Mouse (Mus musculus) c-Kit-negative CD71-positive TER-119-positive erythroid progenitor cells, embryonic 14.5 days (primary cell): ENCODE data around the gene Tmem91.
A peak's percentile ranks its signal among the peaks of the same experiment; 100 is the strongest.
"Not testable (repeated sequence)": the region's sequence is repeated elsewhere in the genome, so short reads cannot be mapped to it uniquely, and the experiment has no call there.

Experiments used
- DNase-seq: peaks from one replicate; pipeline ENCODE4 v3.0.0-alpha.2; 2013; ENCODE audit warnings: low read depth, low spot score

The Tmem91 gene

DNA sequence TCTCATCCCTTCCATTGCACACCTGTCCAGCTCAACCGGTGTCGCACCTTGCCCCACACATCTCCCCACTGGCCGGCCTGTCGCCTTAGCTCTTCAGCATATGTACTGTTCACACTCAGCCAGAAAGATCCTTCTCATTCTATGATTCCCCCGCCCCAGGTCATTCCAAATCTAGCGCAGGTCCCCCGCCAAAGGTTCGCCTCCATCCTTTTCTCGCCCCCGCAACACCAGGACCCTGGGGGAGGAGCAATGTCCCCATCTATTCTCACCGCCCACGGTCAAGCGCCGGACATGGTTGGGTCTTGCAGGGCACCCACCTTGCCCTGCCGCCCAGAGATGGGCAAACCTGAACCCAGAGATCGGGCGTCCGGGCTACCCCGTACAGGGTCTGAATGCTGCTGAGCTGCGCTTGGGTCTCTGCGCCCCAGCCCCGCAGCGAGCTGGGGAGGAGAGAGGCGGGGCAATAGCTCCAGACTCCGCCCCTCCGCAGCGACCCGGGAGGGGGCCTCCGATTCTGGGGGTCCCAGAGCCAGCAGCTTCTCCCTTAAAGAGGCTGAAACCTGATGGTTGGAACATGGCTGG lies at the start of gene Tmem91:
Tmem91 (minus strand) TSS at position 448 of the 582 bp plus-strand sequence.
- DNase-seq = no peak

DNA sequence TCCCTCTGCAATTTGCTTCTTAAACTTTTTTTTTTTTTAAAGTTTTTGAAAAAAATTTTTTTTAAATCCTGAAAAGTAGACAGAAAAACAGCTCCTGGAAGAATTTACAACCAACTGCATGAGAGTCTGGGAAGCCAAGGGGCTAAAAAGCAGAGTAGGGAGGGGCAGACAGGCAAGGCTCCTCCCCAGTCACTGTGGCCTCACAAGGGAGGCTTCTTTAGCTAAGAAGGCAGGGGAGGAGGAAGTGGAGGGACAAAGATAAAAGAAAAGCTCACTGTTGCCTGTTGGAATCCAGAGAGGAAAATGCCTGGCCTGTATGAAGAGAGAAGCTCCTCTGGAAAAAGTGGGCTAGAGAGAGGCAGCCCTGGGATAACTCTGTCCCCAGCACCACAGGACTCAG lies 46.8 kb upstream of the Tmem91 start:
- not testable (repeated sequence) for DNase-seq

DNA sequence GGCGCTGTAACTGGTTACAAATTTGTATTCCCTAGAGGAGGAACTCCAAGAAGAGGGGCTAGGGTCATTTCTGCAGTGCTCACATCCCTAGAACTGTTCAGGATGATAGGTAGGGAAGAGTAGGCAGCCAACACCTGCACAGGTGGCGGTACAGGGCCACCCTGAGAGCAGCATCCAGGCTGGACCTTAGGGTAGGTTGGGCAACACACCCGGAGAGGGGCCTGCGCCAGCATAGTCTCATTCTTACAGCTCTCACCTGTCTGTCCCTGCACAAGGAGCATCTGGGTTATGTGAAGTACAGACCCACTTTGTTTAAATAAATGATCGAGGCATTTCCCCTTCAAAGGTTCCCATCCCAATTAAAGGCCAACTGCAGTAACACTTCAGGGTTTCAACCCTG lies 45.8 kb upstream of the Tmem91 start:
- no peak for DNase-seq

DNA sequence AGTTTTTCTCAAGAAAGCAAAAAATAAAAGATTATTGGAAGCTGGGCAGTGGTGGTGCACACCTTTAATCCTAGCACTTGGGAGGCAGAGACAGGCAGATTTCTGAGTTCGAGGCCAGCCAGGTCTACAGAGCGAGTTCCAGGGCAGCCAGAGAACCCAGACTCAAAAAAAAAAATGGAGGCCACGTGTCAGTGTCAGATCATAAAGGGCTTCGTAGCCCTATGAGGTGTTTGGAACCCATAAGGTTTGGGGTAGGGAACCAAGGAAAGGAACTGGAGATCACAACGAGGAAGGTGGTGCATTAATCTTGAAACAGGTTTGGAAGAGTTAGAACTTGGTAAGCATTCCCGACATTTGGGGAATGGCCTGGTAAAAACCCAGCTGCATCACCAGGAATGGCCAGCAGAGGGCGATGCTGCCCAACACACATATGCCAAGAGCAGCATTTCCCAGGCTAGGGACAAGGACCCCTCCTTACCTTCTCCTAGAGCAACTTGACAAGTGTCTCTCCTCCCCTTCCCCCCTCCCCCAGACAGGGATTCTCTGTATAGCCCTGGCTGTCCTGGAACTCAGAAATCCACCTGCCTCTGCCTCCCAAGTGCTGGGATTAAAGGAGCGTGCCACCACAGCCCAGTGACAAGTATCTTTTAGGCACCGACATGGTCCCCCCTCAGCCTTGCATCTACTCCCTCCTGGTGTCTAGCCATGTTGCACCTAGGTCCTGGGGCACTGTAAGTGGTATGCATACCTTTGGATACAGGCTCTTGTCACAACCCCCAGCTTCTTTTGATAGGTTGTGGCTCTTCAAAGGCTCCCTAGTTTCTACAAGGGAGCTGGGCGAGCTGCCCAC lies 45.0 kb upstream of the Tmem91 start:
- DNase-seq = peak; percentile 65

DNA sequence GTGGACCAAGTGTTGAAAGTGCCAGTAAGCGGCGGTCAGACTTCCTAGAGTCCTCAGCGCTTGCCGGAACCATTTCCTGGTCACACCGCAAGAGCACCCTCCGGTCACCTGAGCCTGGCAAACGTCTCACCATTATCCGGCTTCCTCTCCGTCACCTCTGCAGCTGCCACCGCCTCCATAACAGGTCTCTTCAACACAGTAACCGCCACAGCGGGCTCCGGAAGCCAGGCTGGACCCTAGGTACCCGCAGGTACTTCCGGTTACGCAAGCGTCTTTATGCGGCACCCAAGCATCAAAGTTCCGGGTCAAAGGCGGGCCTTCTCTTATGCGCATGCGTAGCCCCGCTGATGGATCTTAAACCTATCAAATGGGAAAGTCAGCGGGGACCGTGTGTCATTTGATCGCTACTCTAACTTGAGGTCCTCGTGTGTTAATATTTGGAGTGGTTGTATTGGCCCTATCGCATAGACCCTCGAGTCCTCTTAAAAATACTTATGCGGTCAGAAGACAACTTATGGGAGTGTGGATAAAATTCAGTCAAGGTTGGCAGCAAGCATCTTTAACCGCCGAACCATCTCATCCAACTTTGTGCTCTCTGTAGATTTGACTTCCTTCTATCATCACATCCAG lies 43.9 kb upstream of the Tmem91 start, which contains the start of gene Ccdc97:
Ccdc97 (minus strand) TSS at position 301 of the 630 bp plus-strand sequence.
- DNase-seq = peak; percentile 94

DNA sequence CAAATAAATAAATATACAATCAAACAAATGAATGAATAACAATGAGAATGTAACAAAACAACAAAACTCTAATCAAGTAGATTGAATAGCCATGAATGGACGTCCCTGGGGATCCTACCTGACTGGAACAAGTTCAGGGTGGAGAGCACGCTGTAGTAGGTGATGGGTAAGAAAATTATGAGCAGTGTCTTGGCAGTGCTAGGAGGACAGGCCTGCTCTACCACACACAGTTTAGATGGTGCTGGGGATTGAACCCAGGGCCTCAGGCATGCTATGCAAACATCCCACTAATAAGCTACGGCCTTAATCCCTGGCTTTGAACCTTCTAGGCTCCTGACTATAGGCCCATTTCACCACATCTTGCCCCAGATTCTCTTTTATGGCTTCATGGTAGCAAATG lies 42.5 kb upstream of the Tmem91 start:
- no peak for DNase-seq

DNA sequence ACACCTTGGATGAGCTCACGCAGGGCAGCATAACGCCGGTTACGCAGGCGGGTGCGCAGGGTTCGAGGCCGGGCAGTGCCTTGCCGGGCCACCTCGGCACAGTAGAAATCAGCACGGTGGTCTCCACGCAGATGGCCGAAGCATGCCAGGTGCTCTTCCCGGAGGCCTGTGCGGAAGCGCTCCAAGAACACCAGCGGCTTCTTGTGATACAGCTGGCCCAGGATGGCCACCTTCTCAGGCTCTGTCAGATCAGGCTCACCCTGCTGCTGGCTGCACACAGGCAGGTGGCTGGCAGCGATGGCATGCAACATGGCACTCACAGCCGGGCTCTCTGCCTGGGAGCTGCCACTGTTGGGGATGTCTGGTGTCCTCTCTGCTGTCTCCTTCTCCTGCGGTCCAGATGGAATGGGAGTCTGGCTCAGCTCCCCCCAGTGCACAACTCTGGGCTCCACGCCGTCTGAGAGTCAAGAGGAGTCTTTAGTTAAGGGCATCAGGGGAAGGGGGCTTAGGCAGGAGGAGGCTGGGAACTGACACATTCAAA lies 40.8 kb upstream of the Tmem91 start:
- DNase-seq = no peak

DNA sequence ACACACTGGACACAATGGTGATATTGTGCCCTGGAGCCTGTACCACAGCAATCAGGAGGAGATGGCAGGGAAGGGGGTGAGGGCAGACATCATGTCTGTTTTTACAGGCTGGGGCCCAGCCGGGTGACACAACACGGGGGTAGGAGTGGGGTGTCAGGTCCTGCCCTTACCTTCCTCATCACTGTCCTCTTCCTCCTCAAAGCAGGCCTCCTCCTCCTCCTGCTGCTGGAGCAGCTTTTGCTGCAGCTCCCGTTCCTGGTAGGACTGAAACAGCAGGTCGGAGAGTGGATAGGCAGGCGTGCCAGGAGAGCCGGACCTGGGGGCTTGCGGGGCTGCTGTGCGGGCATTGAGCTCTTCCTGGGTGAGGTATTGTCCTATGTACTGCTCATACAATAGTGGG lies 39.6 kb upstream of the Tmem91 start:
- DNase-seq = no peak

DNA sequence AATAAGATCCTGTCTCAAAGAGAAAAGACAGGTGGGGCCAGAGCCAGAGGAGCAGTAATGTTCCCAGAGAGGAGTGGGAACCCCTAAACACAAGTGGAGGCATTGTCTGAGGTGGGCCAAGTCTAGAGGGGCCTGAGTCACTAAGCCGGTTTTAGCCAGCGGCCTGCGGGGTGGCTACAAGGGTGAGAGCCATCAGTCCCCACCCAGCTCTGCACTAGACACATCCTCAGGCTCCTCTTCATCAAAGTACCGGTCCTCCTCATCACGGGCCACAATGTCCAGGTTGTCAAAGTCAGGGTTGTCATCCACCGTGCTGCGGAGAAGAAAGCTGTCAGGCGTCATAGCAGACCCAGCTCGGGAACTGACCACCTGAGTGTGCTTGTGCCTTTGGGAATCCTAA lies 37.8 kb upstream of the Tmem91 start:
- DNase-seq = no peak

DNA sequence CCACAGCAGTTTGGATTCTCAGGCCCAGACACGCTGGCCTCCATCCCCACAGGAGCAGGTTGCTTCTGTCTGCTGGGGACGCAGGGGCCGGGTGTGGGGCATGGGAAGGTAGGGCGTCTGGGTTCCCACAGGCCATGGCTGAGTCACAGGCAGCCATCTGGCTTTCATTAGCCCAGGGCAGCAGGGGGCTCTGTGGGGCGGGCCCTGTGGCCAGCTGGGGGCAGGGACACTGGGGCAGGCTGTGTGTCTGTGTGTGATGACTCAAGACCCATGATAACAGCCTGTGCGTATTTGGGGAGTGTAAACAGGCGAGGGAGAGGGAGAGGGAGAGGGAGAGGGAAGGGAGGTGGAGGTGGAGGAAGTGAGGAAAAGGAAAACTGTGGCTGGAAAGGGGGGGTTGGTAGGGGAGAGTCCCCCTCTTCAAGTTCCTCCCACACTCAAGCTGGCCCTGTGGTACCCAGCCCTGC lies 36.8 kb upstream of the Tmem91 start:
- DNase-seq = no peak

DNA sequence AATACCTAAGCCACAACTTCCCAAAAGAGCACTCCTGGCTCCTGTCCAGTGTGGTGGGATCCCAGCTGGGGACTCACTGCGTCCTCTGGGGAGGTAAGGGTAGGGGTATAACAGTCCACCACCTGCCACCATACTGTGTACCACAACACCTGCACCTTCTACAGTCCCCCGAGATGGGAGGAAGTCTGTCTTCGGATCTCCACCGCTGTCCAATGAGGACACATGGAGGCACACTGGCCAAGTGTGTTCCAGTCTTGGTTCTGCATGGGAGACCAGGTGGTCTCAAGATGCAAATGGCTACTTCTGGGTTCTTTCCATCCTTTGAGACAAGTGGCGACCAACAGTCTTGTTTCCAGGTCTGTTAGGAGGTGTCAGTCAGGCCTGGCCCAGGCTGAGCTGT lies 36.2 kb upstream of the Tmem91 start:
- no peak for DNase-seq

DNA sequence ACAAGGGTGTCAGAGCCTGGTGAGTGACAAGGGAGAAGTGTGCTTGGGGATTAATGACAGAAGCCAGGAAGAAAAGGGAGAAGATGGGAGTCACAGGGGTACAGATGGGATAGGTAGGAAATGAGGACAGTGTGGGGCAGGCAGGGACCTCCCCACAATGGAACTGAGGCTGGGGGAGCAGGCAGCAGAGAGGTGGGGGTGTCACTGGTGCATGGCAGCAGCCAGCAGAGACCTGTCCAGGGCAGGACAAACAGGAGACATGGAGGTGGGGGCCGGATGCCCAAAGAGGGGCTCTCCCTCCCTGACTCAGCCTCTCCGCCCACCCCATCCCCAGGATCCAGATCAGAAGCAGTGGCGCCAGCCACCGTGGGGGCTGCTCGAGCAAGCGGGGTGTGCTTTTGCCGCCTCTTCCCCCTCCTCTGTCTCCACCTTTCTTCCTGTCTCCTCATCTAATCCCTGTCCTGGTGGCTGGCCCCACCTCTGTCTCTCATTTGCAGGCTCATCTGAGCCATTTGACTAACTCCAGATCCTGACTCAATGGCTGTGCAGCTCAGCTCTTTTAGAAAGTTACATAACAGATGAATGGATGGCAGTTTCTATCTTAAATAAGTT lies 35.7 kb upstream of the Tmem91 start:
- DNase-seq = no peak

DNA sequence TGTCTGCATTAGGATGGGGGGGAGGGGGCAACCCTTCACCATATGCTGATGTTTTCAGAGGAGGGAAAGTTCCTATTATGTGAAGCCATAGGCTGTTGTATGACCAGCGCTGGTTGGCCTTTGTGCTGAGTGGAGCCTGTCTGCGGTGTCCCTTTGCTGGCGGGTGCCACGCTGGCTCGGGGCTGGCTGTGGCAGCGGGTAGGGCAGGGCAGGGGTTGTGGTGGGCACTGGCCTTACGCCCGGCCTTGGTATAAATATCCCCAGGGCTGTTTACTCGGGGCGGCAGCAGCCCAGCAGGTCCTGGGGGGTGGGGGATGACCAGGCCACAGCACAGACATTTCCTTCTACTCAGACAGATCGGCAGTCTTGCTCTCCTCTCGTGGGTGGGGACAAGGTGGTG lies 35.0 kb upstream of the Tmem91 start:
- DNase-seq = no peak

DNA sequence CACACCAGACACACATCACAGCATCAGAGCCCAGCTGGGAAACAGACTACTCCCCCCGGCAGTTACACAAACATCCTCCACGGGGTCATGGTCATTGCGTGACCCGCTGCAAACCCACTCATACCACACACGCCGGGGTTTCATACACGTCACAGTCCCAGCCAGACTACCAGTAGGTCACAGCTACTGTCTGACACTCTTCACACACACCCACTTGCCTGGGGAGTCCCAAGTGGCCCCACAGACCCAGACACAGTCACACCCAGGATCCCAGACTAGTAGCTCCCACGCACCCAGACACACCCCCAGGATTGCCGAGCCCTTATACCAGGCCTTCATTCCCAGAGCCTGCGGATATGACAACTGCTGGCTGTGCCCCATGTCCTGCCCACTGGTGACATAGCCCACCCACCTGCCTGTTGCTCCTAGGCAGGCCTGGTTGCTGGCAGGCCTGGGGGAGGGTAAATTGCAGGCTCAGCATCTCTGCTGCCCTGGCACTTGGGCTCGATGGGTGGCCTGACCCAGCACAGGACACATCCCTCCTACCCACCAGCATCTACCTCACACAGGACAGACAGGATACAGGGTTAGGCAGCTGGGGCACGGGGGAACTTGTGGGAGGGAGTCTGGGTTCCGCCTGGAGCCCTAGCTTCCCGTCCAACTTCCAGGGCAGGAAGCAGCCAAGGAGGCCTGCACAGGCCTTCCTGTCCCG lies 32.8 kb upstream of the Tmem91 start:
- DNase-seq = no peak

DNA sequence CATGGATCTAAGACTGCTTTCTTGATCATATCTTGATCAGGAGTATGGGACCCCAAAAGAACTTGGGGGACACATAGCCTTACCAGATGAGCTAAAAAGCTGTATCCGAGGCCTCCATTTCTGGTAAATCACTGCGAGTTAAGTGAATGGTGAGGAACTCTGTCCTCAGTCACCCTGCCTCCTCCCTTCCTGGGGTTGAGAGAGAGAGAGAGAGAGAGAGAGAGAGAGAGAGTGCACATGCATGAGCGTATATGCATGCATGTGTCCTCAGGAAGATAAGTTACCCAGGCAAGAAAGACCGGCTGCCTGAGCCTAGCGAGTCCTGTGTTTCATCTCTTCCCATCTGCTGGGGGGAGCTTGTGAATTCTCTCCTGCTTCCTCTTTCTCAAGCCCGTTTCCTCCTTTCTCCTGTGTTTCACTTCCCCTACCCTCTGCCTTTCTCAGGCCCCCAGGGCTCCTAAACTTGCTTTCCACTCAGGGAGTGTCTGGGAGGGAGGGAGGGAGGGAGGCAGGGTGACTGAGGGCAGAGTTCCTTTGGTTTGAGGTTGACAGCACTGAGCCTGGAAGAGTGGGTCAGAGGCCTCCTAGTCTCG lies 31.7 kb upstream of the Tmem91 start:
- DNase-seq = no peak

DNA sequence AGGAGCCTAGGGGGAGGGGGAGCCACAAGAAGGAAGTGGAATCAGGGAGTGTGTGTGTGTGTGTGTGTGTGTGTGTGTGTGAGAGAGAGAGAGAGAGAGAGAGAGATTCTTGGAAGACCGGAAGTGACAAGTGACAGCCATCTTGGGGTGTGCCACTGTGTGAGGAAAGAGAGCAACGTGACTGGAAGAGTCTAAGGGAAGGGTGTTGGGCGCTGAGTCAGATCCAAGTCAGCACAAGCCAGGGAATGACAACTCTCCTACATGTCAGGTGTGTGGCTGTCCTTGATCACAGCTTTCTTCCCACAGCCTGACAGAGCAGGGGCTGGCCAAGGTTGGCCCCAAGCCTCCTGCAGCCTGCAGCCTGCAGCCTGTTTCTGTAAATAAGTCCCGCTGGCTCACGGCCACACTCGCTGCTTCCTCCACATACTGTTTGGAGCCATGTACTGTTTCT lies 30.9 kb upstream of the Tmem91 start:
- no peak for DNase-seq

DNA sequence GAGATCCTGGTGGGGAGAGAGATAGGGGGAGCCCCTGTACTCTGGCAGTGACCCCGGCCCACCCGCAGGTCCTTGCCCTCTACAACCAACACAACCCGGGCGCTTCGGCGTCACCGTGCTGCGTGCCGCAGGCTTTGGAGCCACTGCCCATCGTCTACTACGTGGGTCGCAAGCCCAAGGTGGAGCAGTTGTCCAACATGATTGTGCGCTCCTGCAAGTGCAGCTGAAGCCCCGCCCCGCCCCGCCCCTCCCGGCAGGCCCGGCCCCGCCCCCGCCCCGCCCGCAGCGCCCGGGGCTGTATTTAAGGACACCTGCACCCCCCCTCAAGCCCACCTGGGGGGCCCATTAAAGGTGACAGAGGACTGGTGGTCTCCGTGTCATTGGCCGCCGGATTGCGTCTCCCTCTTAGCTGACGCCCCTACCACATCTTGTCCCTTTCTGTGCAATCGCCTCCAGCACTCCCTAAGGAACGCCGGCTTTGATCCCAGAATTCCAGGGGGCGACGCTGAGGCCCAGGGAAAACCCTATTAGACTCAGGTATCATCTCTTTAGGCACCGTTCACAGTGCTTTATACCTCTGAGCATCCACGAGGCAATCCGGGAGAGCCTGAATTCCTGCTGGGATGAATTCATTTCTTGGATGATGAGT lies 29.9 kb upstream of the Tmem91 start:
- no peak for DNase-seq

DNA sequence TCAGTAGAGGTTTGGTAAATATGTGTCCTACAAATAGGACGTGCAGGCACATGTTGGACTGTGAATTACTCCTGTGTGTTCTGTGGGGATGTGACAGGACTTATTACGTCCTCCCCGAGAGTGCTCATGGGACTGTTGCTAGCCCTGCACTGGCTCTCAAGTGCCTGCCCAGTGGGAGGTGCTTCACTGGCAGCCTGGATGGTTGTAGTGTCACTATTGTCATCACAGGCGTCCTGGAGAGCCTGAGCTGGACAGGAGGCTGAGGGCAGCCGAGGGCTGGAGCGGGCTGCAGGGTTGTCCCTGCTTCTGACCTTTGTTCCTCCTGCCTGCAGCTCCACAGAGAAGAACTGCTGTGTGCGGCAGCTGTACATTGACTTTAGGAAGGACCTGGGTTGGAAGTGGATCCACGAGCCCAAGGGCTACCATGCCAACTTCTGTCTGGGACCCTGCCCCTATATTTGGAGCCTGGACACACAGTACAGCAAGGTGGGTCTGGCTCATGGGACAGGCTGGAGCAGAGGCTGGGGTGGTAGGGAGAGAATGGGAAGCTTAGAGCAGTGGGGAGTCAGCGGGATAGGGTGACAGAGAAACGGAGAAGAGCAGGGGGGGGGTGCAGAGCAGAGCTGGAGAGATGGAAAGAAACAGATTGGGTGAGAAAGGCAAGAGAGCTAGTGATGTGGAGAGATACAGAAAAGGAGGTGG lies 29.0 kb upstream of the Tmem91 start:
- no peak for DNase-seq

DNA sequence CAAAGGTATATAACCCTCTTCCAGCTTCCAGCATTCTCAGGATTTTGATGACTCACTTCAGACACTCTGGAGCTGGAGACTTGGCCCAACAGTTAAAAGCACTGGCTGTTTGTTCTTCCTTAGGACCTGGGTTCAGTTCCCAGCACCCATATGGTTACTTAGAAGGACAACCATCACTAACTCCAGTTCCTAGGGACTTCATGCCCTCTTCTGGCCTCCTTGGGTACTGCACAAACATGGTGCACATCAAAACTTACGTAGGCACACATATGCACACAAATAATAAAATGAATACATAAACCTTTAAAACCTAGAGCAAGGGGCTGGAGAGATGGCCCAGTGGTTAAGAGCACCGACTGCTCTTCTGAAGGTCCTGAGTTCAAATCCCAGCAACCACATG lies 27.4 kb upstream of the Tmem91 start:
- DNase-seq = no peak

DNA sequence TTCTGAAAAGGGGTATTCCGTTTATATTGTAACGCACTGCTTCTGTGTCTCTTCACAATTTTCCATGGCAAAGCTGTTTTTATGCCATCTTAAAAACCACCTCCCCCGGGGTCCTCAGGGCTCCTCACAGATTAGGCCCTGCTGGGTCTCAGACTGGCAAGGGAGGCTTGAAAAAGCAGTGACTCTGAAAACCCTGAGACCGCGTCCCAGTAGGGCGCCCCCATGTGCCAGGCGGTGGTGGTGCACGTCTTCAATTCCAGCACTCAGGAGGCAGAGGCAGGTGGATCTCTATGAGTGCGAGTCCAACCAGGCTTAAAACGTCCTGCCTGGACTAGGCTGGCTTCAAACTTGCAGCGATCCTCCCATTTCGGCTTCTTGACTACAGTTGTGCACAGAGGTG lies 25.8 kb upstream of the Tmem91 start:
- DNase-seq = no peak
